Comparison of ENCODE assay signal across 8 mouse cellular contexts in genomic region chr1:59487651-59488051, GRCm38 (mm10). TPM values are rescaled to one million over a fixed set of nuclear protein-coding genes. Genes with fewer than 3 reads are reported as not detected.
A peak's percentile ranks its signal among the peaks of the same experiment; 100 is the strongest.
DNase-seq lines count a peak whose midpoint lies in the region; ATAC-seq lines count a peak whose summit lies in the region.

No protein-coding gene starts in this region.

- peak overlapping the region; percentile 62 for H3K4me2 ChIP-seq in heart, embryonic 12.5 days
- H3K4me2 ChIP-seq in kidney, embryonic 16.5 days (replicated peaks; ENCODE audit: low read depth, low read length), result peak overlapping the region; percentile 56

- ATAC-seq in heart, embryonic 12.5 days (ENCODE audit: insufficient number of reproducible peaks, low FRiP score), result no peak
- 0 out of 2 replicates have a peak, but pooled peaks have one; percentile 16 for ATAC-seq in kidney, embryonic 16.5 days (ENCODE audit: low FRiP score, low TSS enrichment)
- ATAC-seq in megakaryocyte-erythroid progenitor cell, adult 5-6 weeks (replicated peaks; ENCODE audit: low FRiP score, low TSS enrichment, poor library complexity, severe bottlenecking), result 0 out of 2 replicates have a peak, but pooled peaks have one; percentile 22

- H3K9ac ChIP-seq in heart, embryonic 12.5 days, result peak overlapping the region; percentile 47
- H3K9ac ChIP-seq in kidney, embryonic 16.5 days (replicated peaks; ENCODE audit: low read length), result peak overlapping the region; percentile 46

- no peaks in the 10 kb centered on the region for H3K36me3 ChIP-seq in heart, embryonic 12.5 days
- H3K36me3 ChIP-seq in kidney, embryonic 16.5 days (ENCODE audit: insufficient read depth, low read length), result no peaks in the 10 kb centered on the region; the same call in 1 of the 2 replicates

- H3K27me3 ChIP-seq in heart, embryonic 12.5 days (replicated peaks), result peaks cover 16% of the 10 kb centered on the region
- no peaks in the 10 kb centered on the region for H3K27me3 ChIP-seq in kidney, embryonic 16.5 days (ENCODE audit: insufficient read depth, low read length)

- peak overlapping the region; percentile 46 for H3K27ac ChIP-seq in heart, embryonic 12.5 days (ENCODE audit: poor library complexity, severe bottlenecking)
- H3K27ac ChIP-seq in kidney, embryonic 16.5 days (ENCODE audit: low read length), result peak overlapping the region; percentile 66

- 2% methylated on average over 10 of the region's 10 CpGs for WGBS in heart, embryonic 12.5 days
- WGBS in kidney, embryonic 16.5 days, result 11% methylated on average over 10 of the region's 10 CpGs

- peaks cover 44% of the 10 kb centered on the region for H3K4me1 ChIP-seq in heart, embryonic 12.5 days (replicated peaks)
- H3K4me1 ChIP-seq in kidney, embryonic 16.5 days (ENCODE audit: insufficient read depth, low read length), result peaks cover 47% of the 10 kb centered on the region

- H3K4me3 ChIP-seq in heart, embryonic 12.5 days, result peak overlapping the region; percentile 22; the same call in 1 of the 2 replicates
- H3K4me3 ChIP-seq in kidney, embryonic 16.5 days (ENCODE audit: low read length), result peak overlapping the region; percentile 35

- H3K9me3 ChIP-seq in heart, embryonic 12.5 days (replicated peaks), result no peaks in the 10 kb centered on the region
- no peaks in the 10 kb centered on the region for H3K9me3 ChIP-seq in kidney, embryonic 16.5 days (ENCODE audit: low read length)

- peak; percentile 61 to 64 for DNase-seq in cerebellum, postnatal 25 days
- DNase-seq in cerebellum, adult 11 months, result no peak
- DNase-seq in embryo, embryonic 11 days, result peak; percentile 72
- no peak for DNase-seq in right cerebral cortex, postnatal 25 days
- no peak for DNase-seq in layer of hippocampus, postnatal 14 days (ENCODE audit: low spot score in 2 of 2)

RNA-seq across cellular contexts. Expression of gene Fzd7, which starts 5.4 kb away (rescaled TPM):
- polyA plus RNA-seq in heart, embryonic 12.5 days (2016; fragmentation: Nextera tagmentation; extraction: Ambion mirVana), result 5.5 and 6.2 TPM in 2 replicates
- polyA plus RNA-seq in kidney, embryonic 16.5 days (2015; fragmentation: Nextera tagmentation; extraction: Ambion mirVana), result 16.0 and 18.2 TPM in 2 replicates
- total RNA-seq in megakaryocyte-erythroid progenitor cell, adult 5-6 weeks (2014; fragmentation: Nextera tagmentation), result 14.0 and 16.1 TPM in 2 replicates
- total RNA-seq in megakaryocyte-erythroid progenitor cell, adult 5-6 weeks (2017), result 15.4 and 18.0 TPM in 2 replicates
- 1 to 10 TPM; 4.7 to 7.0 TPM for total RNA-seq in layer of hippocampus, postnatal 14 days (2021)

RNA-seq across cellular contexts. Expression of gene Gm973, which starts 28.4 kb away (rescaled TPM):
- polyA plus RNA-seq in heart, embryonic 12.5 days (2016; fragmentation: Nextera tagmentation; extraction: Ambion mirVana), result 0.15 TPM in 1 of 2 replicates, not detected in the other
- polyA plus RNA-seq in kidney, embryonic 16.5 days (2015; fragmentation: Nextera tagmentation; extraction: Ambion mirVana), result 1.1 and 1.5 TPM in 2 replicates
- 3.1 and 14.2 TPM in 2 replicates for total RNA-seq in megakaryocyte-erythroid progenitor cell, adult 5-6 weeks (2014; fragmentation: Nextera tagmentation)
- 1.4 TPM in 1 of 2 replicates, not detected in the other for total RNA-seq in megakaryocyte-erythroid progenitor cell, adult 5-6 weeks (2017)
- 10 to 100 TPM; 10.2 to 11.5 TPM for total RNA-seq in layer of hippocampus, postnatal 14 days (2021)

Comparison
In these comparisons a context has a peak if more than half of its experiments do, and no peak if none do; other contexts are left out.
1. DNase-seq: peak in cerebellum, postnatal 25 days (2 of 2) and embryo, embryonic 11 days (single experiment); none in cerebellum, adult 11 months (single experiment), right cerebral cortex, postnatal 25 days (single experiment) and layer of hippocampus, postnatal 14 days (0 of 2).